Mouse (Mus musculus): ENCODE results near the gene Cd300a. TPM values are rescaled to one million over a fixed set of nuclear protein-coding genes. Genes with fewer than 3 reads are reported as not detected.
A peak's percentile ranks its signal among the peaks of the same experiment; 100 is the strongest.

Gene Cd300a
- polyA plus RNA-seq, 2 experiments, result 2.1 to 3.7 TPM

DNA sequence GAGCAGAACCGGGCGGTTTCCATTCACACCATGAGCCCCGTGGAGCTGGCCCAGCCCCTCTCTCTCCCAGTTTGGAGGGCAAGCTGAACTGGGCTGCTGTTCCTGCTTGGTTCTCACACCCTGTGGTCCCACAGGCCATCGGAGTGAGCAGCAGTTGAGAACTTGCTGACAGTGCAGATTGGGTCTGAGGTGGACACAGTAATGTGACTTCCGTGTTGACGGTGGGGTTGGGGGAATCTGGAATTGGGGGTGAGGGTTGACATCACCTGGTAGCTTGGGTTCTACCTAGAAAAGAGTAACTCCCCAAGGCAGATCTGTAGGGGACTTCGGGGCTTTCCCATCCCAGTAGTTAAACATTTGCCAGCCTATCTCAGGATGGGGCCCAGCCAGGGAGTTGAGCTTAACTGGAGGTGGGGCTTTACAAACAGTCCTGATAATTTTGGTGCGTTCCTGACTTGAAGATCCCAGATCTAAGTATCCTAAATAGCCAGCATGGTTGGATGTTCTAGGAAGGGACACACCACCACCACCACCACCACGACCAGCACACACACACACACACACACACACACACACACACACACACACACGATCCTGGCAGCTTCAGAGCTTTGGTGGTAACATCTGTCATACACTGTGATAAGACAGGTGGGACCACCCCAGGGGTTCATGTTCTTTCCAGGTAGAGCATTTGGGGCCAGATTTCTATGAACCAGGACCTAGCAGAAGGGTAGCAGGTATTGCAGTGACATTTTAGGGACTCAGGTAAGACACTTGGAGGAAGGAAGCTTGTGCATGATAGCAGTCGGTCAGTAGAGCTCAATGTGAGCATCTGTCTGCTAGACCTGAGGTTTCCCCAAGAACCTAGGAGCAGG, 22.2 kb upstream of the Cd300a start:
- Histone ChIP-seq H3K27ac (no peak overlapping the region), H3K36me3 (replicated peaks; ENCODE audit: control insufficient read depth, insufficient read depth, low read depth) (no peaks in the 10 kb centered on the region), H3K4me1 (replicated peaks; ENCODE audit: control insufficient read depth in 2 of 2, insufficient read depth in 2 of 2, low read length in 1 of 2) (peaks cover 0 to 23% of the 10 kb centered on the region in 2 experiments; a peak in 3 of 4 replicates), H3K9ac (replicated peaks) (no peak overlapping the region), H3K4me3 (ENCODE audit: insufficient read depth in 1 of 2, low read depth in 2 of 2, low read length in 2 of 2) (no peak overlapping the region), H3K9me3 (ENCODE audit: control insufficient read depth, low read length) (no peaks in the 10 kb centered on the region), H3K4me2 (ENCODE audit: low read depth) (peak overlapping the region; percentile 33; the same call in 1 of the 2 replicates), H3K27me3 (ENCODE audit: control insufficient read depth, insufficient read depth, low read length) (no peaks in the 10 kb centered on the region)
- ATAC-seq (ENCODE audit: insufficient read depth) (peak; percentile 44; the same call in 1 of the 2 replicates), DNase-seq (ENCODE audit: low read depth in 3 of 3, low spot score in 3 of 3) (no peak)
- TF ChIP-seq CTCF (IDR thresholded peaks at IDR 0.05; ENCODE audit: low read depth), result no peak
- no peak for TF ChIP-seq EP300 (IDR thresholded peaks at IDR 0.05; ENCODE audit: low read depth)
- WGBS (ENCODE audit: insufficient replicate concordance), result 36% methylated on average over 11 of the region's 11 CpGs

- ATAC-seq (ENCODE audit: insufficient read depth) (no peak), DNase-seq (ENCODE audit: low read depth in 3 of 3, low spot score in 3 of 3) (no peak)
- H3K27ac ChIP-seq, result no peak overlapping the region
- no peaks in the 10 kb centered on the region for H3K9me3 ChIP-seq (ENCODE audit: control insufficient read depth, low read length)
- H3K36me3 ChIP-seq (replicated peaks; ENCODE audit: control insufficient read depth, insufficient read depth, low read depth), result no peaks in the 10 kb centered on the region
- peaks cover 0 to 30% of the 10 kb centered on the region in 2 experiments; a peak in 3 of 4 replicates for H3K4me1 ChIP-seq (replicated peaks; ENCODE audit: control insufficient read depth in 2 of 2, insufficient read depth in 2 of 2, low read length in 1 of 2)
- no peaks in the 10 kb centered on the region for H3K27me3 ChIP-seq (ENCODE audit: control insufficient read depth, insufficient read depth, low read length)
- no peak overlapping the region for H3K4me3 ChIP-seq (ENCODE audit: insufficient read depth in 1 of 2, low read depth in 2 of 2, low read length in 2 of 2)
- no peak overlapping the region for H3K9ac ChIP-seq (replicated peaks)
- no peak overlapping the region for H3K4me2 ChIP-seq (ENCODE audit: low read depth)
- WGBS (ENCODE audit: insufficient replicate concordance), result 74% methylated on average over 12 of the region's 12 CpGs
- TF ChIP-seq CTCF (IDR thresholded peaks at IDR 0.05; ENCODE audit: low read depth) (no peak), EP300 (IDR thresholded peaks at IDR 0.05; ENCODE audit: low read depth) (no peak)
Observed at GRCm38 (mm10) chr11:114868280-114868679, 21.6 kb upstream of the Cd300a start.

DNA sequence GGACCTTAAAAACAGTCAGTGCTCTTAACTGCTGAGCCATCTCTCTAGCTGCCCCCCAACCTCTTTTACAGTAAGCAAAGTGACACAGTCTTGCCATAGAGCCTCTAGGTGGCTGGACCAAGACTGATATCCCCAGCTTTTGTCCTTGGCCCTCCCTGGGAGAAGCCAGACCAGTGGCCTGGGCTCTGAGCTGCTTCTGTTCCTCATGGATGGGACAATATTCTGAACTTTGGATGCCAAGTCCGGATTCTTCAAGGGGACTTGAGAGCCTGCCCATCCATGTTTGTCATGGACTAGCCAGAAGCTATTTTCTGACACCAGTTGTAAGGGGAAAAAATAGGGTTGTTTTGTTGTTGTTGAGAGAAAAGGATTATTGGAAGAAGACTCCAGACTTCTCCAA, 20.1 kb upstream of the Cd300a start:
- DNase-seq (ENCODE audit: low read depth in 3 of 3, low spot score in 3 of 3) (no peak), ATAC-seq (ENCODE audit: insufficient read depth) (no peak)
- Histone ChIP-seq H3K4me1 (replicated peaks; ENCODE audit: control insufficient read depth in 2 of 2, insufficient read depth in 2 of 2, low read length in 1 of 2) (peaks cover 0 to 38% of the 10 kb centered on the region in 2 experiments; a peak in 3 of 4 replicates), H3K9ac (replicated peaks) (no peak overlapping the region), H3K36me3 (replicated peaks; ENCODE audit: control insufficient read depth, insufficient read depth, low read depth) (no peaks in the 10 kb centered on the region), H3K27me3 (ENCODE audit: control insufficient read depth, insufficient read depth, low read length) (no peaks in the 10 kb centered on the region), H3K4me2 (ENCODE audit: low read depth) (no peak overlapping the region), H3K4me3 (ENCODE audit: insufficient read depth in 1 of 2, low read depth in 2 of 2, low read length in 2 of 2) (no peak overlapping the region), H3K27ac (no peak overlapping the region), H3K9me3 (ENCODE audit: control insufficient read depth, low read length) (no peaks in the 10 kb centered on the region)
- WGBS (ENCODE audit: insufficient replicate concordance), result 57% methylated on average over 1 of the region's 1 CpGs
- TF ChIP-seq EP300 (IDR thresholded peaks at IDR 0.05; ENCODE audit: low read depth), result no peak

DNA sequence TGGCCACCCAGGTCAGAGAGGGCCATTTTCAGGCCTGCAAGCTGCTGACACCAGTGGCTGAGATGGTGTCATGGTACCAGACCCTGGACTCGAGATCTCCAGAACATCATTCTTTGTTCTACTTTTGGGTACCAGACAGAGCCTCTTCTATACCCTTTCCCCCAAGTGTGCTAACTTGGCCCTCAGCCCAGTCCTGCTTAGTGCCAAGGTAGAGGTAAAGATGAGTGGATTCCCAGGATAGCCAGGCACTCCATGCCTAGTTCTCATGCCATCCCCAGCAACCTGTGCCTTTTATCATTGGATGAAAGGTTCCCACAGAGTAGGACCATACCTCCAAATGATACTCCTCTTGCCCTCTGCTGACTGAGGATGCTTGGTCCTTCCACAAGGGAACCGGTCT, 18.3 kb upstream of the Cd300a start:
- Histone ChIP-seq H3K4me1 (replicated peaks; ENCODE audit: control insufficient read depth in 2 of 2, insufficient read depth in 2 of 2, low read length in 1 of 2) (peaks cover 0 to 35% of the 10 kb centered on the region in 2 experiments; a peak in 3 of 4 replicates), H3K27me3 (ENCODE audit: control insufficient read depth, insufficient read depth, low read length) (no peaks in the 10 kb centered on the region), H3K9me3 (ENCODE audit: control insufficient read depth, low read length) (no peaks in the 10 kb centered on the region), H3K4me2 (ENCODE audit: low read depth) (no peak overlapping the region), H3K27ac (no peak overlapping the region), H3K36me3 (replicated peaks; ENCODE audit: control insufficient read depth, insufficient read depth, low read depth) (no peaks in the 10 kb centered on the region), H3K9ac (replicated peaks) (no peak overlapping the region), H3K4me3 (ENCODE audit: insufficient read depth in 1 of 2, low read depth in 2 of 2, low read length in 2 of 2) (no peak overlapping the region)
- no peak for TF ChIP-seq CTCF (IDR thresholded peaks at IDR 0.05; ENCODE audit: low read depth)
- no peak for TF ChIP-seq EP300 (IDR thresholded peaks at IDR 0.05; ENCODE audit: low read depth)
- no peak for DNase-seq (ENCODE audit: low read depth in 3 of 3, low spot score in 3 of 3)
- no peak for ATAC-seq (ENCODE audit: insufficient read depth)
- WGBS (ENCODE audit: insufficient replicate concordance), result 53% methylated on average over 2 of the region's 2 CpGs

GRCm38 (mm10) chr11:114873022-114873817, 16.6 kb upstream of the Cd300a start:
- Histone ChIP-seq H3K4me2 (ENCODE audit: low read depth) (no peak overlapping the region), H3K27me3 (ENCODE audit: control insufficient read depth, insufficient read depth, low read length) (no peaks in the 10 kb centered on the region), H3K9me3 (ENCODE audit: control insufficient read depth, low read length) (no peaks in the 10 kb centered on the region), H3K27ac (no peak overlapping the region), H3K9ac (replicated peaks) (no peak overlapping the region), H3K36me3 (replicated peaks; ENCODE audit: control insufficient read depth, insufficient read depth, low read depth) (no peaks in the 10 kb centered on the region), H3K4me3 (ENCODE audit: insufficient read depth in 1 of 2, low read depth in 2 of 2, low read length in 2 of 2) (no peak overlapping the region), H3K4me1 (replicated peaks; ENCODE audit: control insufficient read depth in 2 of 2, insufficient read depth in 2 of 2, low read length in 1 of 2) (peaks cover 0 to 19% of the 10 kb centered on the region in 2 experiments; a peak in 3 of 4 replicates)
- ATAC-seq (ENCODE audit: insufficient read depth), result peak; percentile 12; the same call in 1 of the 2 replicates
- WGBS (ENCODE audit: insufficient replicate concordance), result 25% methylated on average over 6 of the region's 6 CpGs
- no peak for DNase-seq (ENCODE audit: low read depth in 3 of 3, low spot score in 3 of 3)
- TF ChIP-seq EP300 (IDR thresholded peaks at IDR 0.05; ENCODE audit: low read depth) (no peak), CTCF (IDR thresholded peaks at IDR 0.05; ENCODE audit: low read depth) (no peak)

Measured in liver, embryonic 14.5 days (tissue).